Mouse (Mus musculus): ENCODE data around the gene Klrg2.

Klrg2 gene

GRCm38 (mm10) chr6:38629556-38629955 is 7.5 kb downstream of the Klrg2 start:
- DNase-seq (ENCODE audit: low read depth, low spot score) = no peak

- DNase-seq (ENCODE audit: low read depth, low spot score) = no peak
Observed at GRCm38 (mm10) chr6:38627486-38627885, 9.6 kb downstream of the Klrg2 start.

DNA sequence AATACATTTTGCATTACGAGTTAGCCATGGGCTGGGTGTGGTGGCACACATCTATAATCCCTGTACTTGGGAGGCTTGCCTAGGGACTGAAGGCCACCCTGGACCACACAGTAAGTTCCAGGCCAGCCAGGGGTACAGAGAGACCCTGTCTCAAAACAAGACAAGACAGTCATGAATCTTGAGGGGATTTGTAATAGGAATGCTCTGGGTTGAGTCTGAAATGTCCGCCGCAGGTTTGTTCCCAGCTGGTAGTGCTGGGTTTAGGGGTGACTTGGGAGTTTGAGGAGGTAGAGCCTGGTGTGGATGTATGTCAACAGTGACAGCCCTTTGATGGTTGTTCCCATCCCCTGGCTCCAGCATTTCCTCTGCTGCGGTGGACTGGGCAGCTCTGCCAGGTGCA is 10.0 kb downstream of the Klrg2 start:
- no peak for DNase-seq (ENCODE audit: low read depth, low spot score)

- DNase-seq (ENCODE audit: low read depth, low spot score) = no peak
Observed at GRCm38 (mm10) chr6:38626086-38626485, 11.0 kb downstream of the Klrg2 start.

DNA sequence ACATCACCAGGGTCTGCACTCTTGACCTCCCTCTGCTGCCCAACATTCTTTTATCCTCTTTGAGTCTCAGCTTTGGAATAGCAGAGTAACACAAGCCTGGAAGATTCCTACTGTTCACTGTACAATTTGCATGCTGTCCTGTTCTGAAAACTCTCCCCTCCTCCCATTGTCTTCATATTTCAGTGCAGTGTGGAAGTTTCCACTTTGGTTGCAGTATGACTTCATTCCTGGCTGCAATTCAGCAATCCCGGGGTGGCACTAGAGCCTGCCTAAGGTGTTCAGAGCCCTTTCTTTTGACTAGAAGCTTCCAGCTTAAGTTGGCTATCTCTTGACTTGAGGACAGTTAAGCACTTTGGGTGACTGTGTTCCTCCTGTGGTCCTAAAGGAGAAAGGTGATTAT is 12.6 kb downstream of the Klrg2 start:
- DNase-seq (ENCODE audit: low read depth, low spot score) = no peak

DNA sequence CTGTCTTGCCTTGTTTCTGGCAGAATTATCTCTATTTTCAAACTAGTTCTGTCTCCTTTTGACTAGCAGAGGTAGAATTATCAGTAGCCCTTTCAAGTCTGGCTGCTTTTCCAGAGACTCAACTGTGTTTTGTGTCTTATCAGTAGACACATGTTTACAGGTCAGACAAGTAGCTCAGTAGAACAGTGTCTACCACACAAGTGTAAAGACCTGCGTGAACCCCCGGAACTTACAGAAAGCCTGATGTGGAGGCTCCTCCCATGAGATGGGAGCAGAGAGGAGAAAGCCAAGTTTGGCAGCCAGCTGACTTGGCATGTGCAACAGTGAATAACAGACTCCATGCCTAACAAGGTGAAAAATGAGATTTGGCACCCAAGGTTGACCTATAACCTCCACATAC is 13.6 kb downstream of the Klrg2 start:
- no peak for DNase-seq (ENCODE audit: low read depth, low spot score)

DNA sequence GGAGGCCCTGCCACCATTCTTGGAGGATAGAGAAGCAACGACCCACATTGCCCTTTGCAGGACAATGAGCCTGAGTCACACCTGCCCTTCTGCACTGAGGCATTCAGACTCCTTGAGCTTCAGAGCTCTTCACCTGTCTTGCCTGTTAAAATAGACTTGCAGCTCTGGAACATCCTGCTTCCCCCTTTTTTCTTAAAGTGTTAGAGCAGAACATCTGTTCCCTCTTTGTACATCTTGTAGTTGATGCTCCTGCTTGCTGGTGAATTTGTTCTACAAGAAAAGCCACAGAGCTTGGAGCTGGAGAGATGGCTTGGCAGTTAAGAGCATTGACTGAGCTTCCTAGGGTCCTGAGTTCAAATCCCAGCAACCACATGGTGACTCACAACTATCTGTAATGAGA is 14.6 kb downstream of the Klrg2 start:
- DNase-seq (ENCODE audit: low read depth, low spot score) = no peak

DNA sequence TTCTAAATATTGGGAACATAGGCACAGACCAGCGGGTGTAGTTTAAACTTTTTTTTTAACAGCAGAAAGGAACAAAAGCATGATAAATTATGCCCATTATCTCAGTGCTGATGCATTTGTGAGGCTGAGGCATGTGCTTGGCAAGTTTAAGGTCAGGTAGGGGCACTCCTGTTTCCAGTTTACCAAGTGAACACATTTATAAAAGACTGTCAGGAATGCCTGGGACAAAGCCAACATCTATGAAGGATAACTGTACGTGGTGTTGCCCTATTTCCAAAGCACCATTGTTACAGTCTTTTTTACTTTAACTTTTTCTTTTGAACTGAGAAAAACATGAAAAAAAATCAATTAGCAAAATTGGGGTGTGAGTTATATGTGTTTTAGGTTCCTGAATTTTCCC is 27.1 kb downstream of the Klrg2 start:
- DNase-seq (ENCODE audit: low read depth, low spot score) = no peak

- no peak for DNase-seq (ENCODE audit: low read depth, low spot score)
Observed at GRCm38 (mm10) chr6:38597481-38597880, 39.6 kb downstream of the Klrg2 start.

DNA sequence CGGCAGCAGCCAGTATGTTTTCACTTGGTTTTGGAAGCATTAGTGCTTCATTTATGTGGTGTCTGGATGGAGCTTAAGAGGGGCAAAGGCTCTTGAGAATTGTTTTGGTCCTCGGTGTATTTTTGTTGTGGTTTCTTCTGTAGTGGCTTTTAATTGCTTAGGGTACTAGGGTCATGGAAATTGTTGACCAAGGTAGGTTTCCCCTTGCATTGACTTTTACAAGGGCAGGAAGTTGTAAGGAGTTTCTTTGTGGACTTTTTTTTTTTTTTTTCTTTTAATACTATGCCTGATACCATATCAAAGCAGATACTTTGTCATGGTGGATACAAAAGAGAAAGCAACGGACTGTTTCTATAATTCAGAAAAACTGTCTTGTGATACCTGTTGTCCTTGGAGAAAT is 55.3 kb downstream of the Klrg2 start:
- no peak for DNase-seq (ENCODE audit: low read depth, low spot score)

GRCm38 (mm10) chr6:38580112-38580857 is 56.8 kb downstream of the Klrg2 start:
- no peak for DNase-seq (ENCODE audit: low read depth, low spot score)

- DNase-seq (ENCODE audit: low read depth, low spot score) = no peak
Observed at GRCm38 (mm10) chr6:38576096-38576495, 60.9 kb downstream of the Klrg2 start.
